Mouse (Mus musculus): ENCODE data around the gene Rpl27a.

DNA sequence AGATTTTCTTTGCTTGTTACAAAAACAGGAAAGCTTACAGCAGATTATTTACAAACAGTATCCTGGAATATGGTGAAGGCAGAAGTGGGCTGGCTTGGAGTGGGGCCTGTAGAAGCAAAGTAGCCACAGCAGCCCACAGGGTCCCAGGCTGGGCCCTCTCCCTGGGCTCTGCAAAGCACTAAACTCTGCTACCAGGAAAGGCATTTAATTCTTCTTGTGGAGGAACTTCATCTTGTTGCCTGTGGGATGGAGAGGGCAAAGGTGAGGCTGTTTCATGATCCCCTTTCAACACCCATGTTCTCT is 5.4 kb downstream of the Rpl27a start:
- no peak for TF ChIP-seq CTCF (IDR thresholded peaks at IDR 0.05; ENCODE audit: control insufficient read depth, insufficient read depth, low read length)
- no peak for TF ChIP-seq POLR2A (IDR thresholded peaks at IDR 0.05; ENCODE audit: borderline replicate concordance, control insufficient read depth, low read depth, low read length)

Measured in bone marrow, adult 2 months (tissue).